Mouse (Mus musculus): ENCODE data around the gene Mrps35.

The Mrps35 gene

DNA sequence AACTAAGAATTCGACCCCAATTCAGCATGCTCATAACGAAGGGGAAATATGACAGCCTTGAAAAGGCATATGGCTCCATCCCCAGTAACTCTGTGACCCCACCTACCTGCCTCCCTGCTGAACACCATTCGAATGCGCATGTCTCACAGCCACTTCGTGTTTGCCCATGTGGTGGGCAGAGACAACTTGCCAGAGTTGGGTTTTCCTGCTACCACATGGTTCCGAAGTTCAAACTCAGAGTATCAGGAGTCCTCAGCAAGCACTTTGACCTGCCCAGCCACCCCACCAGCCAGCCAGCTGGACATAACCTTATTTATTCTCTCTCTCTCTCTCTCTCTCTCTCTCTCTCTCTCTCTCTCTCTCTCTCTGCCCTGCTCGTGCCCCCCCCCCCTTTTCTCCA, 45.2 kb downstream of the Mrps35 start:
- DNase-seq (ENCODE audit: low spot score) = no peak

DNA sequence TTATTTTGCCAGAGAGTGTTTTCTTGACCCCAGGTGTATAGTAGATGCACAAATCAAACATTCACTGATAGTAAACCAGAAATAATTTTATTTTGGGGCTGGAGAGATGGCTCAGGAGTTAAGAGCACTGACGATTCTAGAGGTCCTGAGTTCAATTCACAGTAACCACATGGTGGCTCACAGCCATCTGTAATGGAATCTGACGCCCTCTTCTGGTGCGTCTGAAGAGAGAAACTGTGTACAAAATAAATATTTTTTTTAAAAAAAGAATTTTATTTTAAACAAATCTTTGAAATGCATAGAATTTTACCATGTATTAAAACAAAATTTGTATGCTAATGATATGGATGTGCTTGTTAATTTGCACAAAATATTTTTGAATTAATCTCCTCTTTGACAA, 46.0 kb downstream of the Mrps35 start:
- DNase-seq (ENCODE audit: low spot score) = no peak

GRCm38 (mm10) chr6:147090191-147090590, 47.6 kb downstream of the Mrps35 start:
- DNase-seq (ENCODE audit: low spot score) = no peak

GRCm38 (mm10) chr6:147091136-147092120, 48.9 kb downstream of the Mrps35 start, which contains the start of gene Klhl42:
Klhl42 (plus strand) TSS chr6:147091379.
- DNase-seq (ENCODE audit: low spot score) = peak; percentile 68

GRCm38 (mm10) chr6:147092136-147092535, 49.6 kb downstream of the Mrps35 start:
- peak; percentile 22 for DNase-seq (ENCODE audit: low spot score)

DNA sequence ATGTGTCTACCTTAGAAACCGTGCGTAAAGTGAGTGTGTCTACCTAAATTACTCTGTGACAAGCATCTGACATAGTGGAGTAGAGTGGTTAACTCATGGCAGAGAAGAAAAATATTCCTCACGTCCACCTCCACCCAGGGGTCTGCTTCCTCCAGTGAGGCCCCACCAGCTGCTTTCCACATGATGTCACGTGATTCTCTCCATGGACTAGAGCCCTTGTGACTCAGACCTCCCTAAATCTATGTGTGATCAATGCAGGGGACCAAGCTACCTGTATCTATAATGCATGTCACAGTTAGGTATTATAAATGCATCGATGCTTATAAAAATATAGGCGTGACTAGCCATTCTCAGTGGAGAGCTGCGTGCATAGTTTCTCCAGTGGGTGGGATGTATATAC, 52.2 kb downstream of the Mrps35 start:
- DNase-seq (ENCODE audit: low spot score) = no peak

DNA sequence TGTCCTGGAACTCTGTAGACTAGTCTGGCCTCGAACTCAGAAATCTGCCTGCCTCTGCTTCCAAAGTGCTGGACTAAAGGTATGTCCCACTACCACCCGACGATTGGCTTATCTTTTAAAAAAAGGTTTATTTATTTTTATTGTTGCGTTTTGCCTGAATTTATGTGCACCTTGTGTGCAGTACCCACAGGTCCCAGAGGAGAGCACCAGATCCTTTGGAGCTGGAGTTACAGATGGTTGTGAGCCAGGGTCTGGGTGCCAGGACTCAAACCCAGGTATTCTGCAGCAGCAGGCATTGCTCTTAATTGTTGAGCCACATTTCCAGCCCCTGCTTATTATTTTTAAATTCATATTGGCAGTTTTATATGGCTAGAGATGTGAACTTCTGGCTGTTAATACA, 53.5 kb downstream of the Mrps35 start:
- no peak for DNase-seq (ENCODE audit: low spot score)

- no peak for DNase-seq (ENCODE audit: low spot score)
Observed at GRCm38 (mm10) chr6:147096934-147097333, 54.4 kb downstream of the Mrps35 start.

GRCm38 (mm10) chr6:147097346-147097929, 54.9 kb downstream of the Mrps35 start:
- no peak for DNase-seq (ENCODE audit: low spot score)

DNA sequence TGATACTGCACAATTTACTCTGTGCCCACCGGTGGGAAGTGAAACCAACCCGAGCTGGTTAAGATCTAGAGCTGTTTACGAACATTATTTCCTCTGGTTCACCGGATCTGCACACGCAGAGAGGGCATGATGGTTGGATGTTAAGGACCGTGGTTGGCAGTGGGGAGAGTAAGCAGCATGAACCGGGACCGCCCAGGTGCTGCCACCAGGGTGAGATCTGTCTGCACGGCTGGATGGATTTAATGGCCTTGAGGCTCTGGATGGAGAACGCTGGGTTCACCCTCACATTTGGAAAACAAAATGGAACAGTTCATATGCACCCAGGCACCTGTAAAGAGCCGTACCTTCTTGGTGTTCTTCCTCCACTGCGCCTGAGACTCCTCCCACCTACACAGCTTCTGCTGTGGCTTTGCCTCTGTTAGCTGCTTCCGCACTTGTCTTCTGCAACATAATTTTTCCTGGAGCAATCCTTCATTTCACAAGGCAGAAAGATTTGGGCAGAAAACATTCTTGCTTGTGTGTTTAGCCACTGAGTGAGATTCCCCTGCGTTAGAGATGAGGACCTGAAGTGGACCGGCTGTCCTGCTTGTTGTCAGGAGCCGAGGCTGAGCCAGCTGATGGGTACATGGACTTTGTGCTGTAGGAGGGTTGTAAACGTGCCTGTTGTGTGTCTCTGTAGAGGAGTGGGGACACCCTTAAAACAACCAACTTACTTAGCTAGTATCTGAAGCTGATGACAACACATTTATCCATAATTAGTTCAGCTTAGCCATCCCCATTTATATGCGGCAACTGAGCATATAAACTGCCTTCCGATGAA, 57.1 kb downstream of the Mrps35 start:
- DNase-seq (ENCODE audit: low spot score) = no peak

DNA sequence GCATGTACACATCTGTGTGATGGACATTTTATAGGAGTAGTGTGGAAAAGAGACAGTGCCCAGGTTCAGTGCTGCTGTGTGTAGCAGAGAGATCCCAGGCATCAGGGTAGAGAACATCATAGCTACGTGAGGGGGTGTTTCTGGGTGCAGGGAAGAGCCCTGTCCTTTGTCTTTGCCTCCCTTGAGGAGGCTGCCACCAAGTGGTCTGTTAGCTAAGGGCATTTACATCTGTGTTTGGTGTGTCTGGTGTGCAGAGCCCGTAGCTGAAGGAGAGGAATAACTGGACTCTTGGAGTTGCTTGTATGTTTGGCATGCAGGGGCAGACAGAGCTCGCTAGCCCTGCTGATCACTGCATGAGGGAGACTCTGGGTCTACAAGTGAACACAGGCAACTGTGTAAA, 59.7 kb downstream of the Mrps35 start:
- no peak for DNase-seq (ENCODE audit: low spot score)

DNA sequence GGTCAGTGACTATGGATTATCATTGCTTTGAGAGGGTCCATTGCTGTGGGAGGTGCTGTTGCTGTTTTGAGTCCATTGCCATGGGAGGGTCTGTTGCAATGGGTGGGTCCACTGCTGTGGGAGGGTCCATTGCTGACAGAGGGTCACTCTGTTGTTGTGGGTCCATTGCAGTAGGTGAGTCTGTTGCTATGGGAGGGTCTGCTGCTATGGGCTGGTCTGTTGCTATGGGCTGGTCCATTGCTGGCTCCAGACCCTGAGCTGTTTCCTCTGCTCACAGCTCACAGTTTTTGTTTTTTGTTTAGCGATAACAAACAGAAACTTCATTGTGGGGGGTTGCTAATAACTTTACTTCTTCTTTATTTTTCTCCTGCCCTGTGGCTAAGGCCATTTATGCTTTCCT, 63.0 kb downstream of the Mrps35 start:
- no peak for DNase-seq (ENCODE audit: low spot score)

GRCm38 (mm10) chr6:147106716-147107115, 64.2 kb downstream of the Mrps35 start:
- DNase-seq (ENCODE audit: low spot score) = no peak

GRCm38 (mm10) chr6:147109283-147109682, 66.7 kb downstream of the Mrps35 start:
- no peak for DNase-seq (ENCODE audit: low spot score)

DNA sequence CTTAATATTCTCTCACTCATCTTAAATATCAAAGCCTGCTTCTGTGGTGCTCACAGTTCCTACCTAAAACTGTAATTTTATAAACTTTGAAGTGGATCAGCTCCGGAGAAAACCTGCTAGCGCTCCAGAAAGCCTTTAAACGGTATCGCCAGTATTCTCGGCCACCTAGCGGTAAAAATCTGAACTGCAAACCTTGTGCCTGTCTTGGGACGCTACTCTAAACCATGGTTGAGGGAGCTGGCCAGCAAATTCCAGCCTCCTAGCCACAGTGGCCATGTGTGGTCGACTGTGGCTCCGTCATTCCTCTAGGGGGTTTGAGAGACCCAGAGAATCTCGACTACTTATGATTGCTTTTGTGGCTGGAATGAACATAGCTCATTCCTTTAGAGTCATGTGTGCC, 74.0 kb downstream of the Mrps35 start:
- DNase-seq (ENCODE audit: low spot score) = peak; percentile 80

GRCm38 (mm10) chr6:147117764-147118163, 75.2 kb downstream of the Mrps35 start:
- no peak for DNase-seq (ENCODE audit: low spot score)

GRCm38 (mm10) chr6:147118190-147118589, 75.6 kb downstream of the Mrps35 start:
- no peak for DNase-seq (ENCODE audit: low spot score)

DNA sequence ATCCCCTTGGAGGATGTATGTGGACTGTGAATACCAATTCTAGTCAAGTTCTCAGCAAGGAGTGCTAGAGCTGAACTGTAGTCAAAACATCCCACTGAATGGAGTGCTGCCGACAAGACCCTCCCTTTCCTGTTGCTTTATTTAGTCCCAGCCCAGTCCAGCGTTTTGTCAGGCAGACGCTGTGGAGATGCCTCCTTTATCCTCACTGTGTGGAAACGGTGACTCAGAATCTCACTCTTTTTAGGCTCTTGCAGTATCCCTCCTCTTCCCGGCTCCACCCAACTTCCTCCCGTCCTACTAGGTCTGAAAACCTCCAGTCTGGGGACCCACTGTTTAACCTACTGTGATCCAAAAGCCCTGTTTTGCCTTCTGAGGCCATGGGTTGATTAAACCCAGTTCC, 78.8 kb downstream of the Mrps35 start:
- no peak for DNase-seq (ENCODE audit: low spot score)

Measured in urinary bladder, postnatal 25 days (tissue).